Mouse (Mus musculus) CH12.LX (cell line): ENCODE measurements at regions not wholly inside any gene's neighbourhood (a gene's known extent, or its start where the extent isn't known, plus 50 kb on each side); places are given as distances from the start of the nearest gene placed in this dataset.

ENCODE experiments used
- DNase-seq: peaks from one replicate; pipeline ENCODE4 v3.0.0-alpha.2; 2013; ENCODE audit errors: extremely low read depth
- H3K27ac ChIP-seq: 2 replicates; pipeline ENCODE4 v1.5.1; 2012; ENCODE audit warnings: low read depth, mild to moderate bottlenecking, control low read depth, moderate library complexity; ENCODE audit not compliant: insufficient read depth
- H3K27me3 ChIP-seq: replicated peaks from 2 replicates; pipeline ENCODE3; 2012; ENCODE audit warnings: inconsistent platforms
- H3K36me3 ChIP-seq, 2 experiments: replicated peaks in 1 of 2; 2 replicates each; pipeline versions ENCODE3 to v1.6.1; 2012; ENCODE audit warnings: inconsistent platforms in 1 of 2, low read length in 1 of 2, mild to moderate bottlenecking in 1 of 2, mixed read lengths in 1 of 2, moderate library complexity in 1 of 2; ENCODE audit not compliant: control insufficient read depth in 1 of 2, insufficient read depth in 1 of 2
- H3K4me1 ChIP-seq, 2 experiments: 2 replicates each; pipeline ENCODE4 v1.6.1; 2012; ENCODE audit warnings: inconsistent platforms in 1 of 2, moderate library complexity in 1 of 2; ENCODE audit not compliant: insufficient read depth in 2 of 2, control insufficient read depth in 1 of 2
- H3K4me2 ChIP-seq: 2 replicates; pipeline ENCODE4 v1.6.1; 2012; ENCODE audit warnings: low read depth, mild to moderate bottlenecking, control low read depth; ENCODE audit not compliant: poor library complexity, insufficient read depth, severe bottlenecking
- H3K4me3 ChIP-seq, 3 experiments: fragments of 150-350 bp in 1 of 3; sonication (generic) in 1 of 3; replicated peaks in 1 of 3; 2 replicates each; pipeline versions ENCODE3 to v1.5.1; 2011 to 2012; ENCODE audit warnings: low read depth in 2 of 3, low read length in 2 of 3, mild to moderate bottlenecking in 2 of 3, moderate library complexity in 2 of 3, control low read depth in 1 of 3, improper control_type of control experiment in 1 of 3, inconsistent platforms in 1 of 3, mixed read lengths in 1 of 3; ENCODE audit not compliant: poor library complexity in 1 of 3
- H3K79me2 ChIP-seq: replicated peaks from 2 replicates; pipeline ENCODE4 v1.6.1; 2012; ENCODE audit warnings: mild to moderate bottlenecking, moderate library complexity; ENCODE audit not compliant: control insufficient read depth, poor library complexity, insufficient read depth, severe bottlenecking; ENCODE audit errors: extremely low read depth
- H3K9ac ChIP-seq: 2 replicates; pipeline ENCODE4 v1.6.1; 2012; ENCODE audit warnings: low read depth, mild to moderate bottlenecking, control low read depth, moderate library complexity; ENCODE audit not compliant: insufficient read depth
- H3K9me3 ChIP-seq: replicated peaks from 2 replicates; pipeline ENCODE3; 2012; ENCODE audit warnings: low read length, inconsistent platforms, mixed read lengths
- BHLHE40 ChIP-seq: IDR thresholded peaks from 2 replicates; pipeline ENCODE4 v1.6.1; 2011; ENCODE audit warnings: mild to moderate bottlenecking, low read depth, low read length, improper control_type of control experiment
- CHD1 ChIP-seq: IDR thresholded peaks from 2 replicates; pipeline ENCODE4 v1.6.1; 2012; ENCODE audit warnings: low read depth, low read length, improper control_type of control experiment, inconsistent platforms
- CHD2 ChIP-seq: IDR thresholded peaks from 2 replicates; pipeline ENCODE4 v1.6.1; 2011; ENCODE audit warnings: low read length, improper control_type of control experiment
- E2F4 ChIP-seq: IDR thresholded peaks from 2 replicates; pipeline ENCODE4 v1.6.1; 2011; ENCODE audit warnings: low read depth, low read length, improper control_type of control experiment; ENCODE audit not compliant: insufficient replicate concordance
- ELF1 ChIP-seq: IDR thresholded peaks from 2 replicates; pipeline ENCODE4 v1.6.1; 2014; ENCODE audit warnings: low read depth, mild to moderate bottlenecking, inconsistent platforms, low read length, improper control_type of control experiment
- EP300 ChIP-seq: IDR thresholded peaks from 2 replicates; pipeline ENCODE4 v1.6.1; 2011; ENCODE audit warnings: low read length, improper control_type of control experiment
- ETS1 ChIP-seq: conservative IDR thresholded peaks from 2 replicates; pipeline ENCODE4 v1.6.1; 2012; ENCODE audit warnings: low read depth, mild to moderate bottlenecking, inconsistent platforms, low read length, improper control_type of control experiment, moderate library complexity
- GABPA ChIP-seq: IDR thresholded peaks from 2 replicates; pipeline ENCODE4 v1.6.1; 2012; ENCODE audit warnings: low read depth, low read length, improper control_type of control experiment, inconsistent platforms; ENCODE audit not compliant: insufficient replicate concordance
- IRF4 ChIP-seq: IDR thresholded peaks from 2 replicates; pipeline ENCODE4 v1.6.1; 2014; ENCODE audit warnings: low read depth, mild to moderate bottlenecking, inconsistent platforms, low read length, improper control_type of control experiment
- JUND ChIP-seq: conservative IDR thresholded peaks from 2 replicates; pipeline ENCODE4 v1.6.1; 2011; ENCODE audit warnings: low read depth, low read length, improper control_type of control experiment
- KAT2A ChIP-seq: IDR thresholded peaks from 2 replicates; pipeline ENCODE4 v1.6.1; 2012; ENCODE audit warnings: low read length, improper control_type of control experiment, inconsistent platforms; ENCODE audit not compliant: insufficient replicate concordance
- MAFK ChIP-seq: IDR thresholded peaks from 2 replicates; pipeline ENCODE4 v1.6.1; 2011; ENCODE audit warnings: low read length, improper control_type of control experiment; ENCODE audit not compliant: insufficient replicate concordance
- MAZ ChIP-seq: IDR thresholded peaks from 2 replicates; pipeline ENCODE4 v1.6.1; 2012; ENCODE audit warnings: low read depth, mild to moderate bottlenecking, inconsistent platforms, low read length, improper control_type of control experiment, moderate library complexity
- MEF2A ChIP-seq: IDR thresholded peaks from 2 replicates; pipeline ENCODE4 v1.6.1; 2014; ENCODE audit warnings: low read depth, mild to moderate bottlenecking, inconsistent platforms, low read length, improper control_type of control experiment, borderline replicate concordance
- MXI1 ChIP-seq: IDR thresholded peaks from 2 replicates; pipeline ENCODE4 v1.6.1; 2011; ENCODE audit warnings: mild to moderate bottlenecking, low read depth, low read length, improper control_type of control experiment
- NELFE ChIP-seq: IDR thresholded peaks from 2 replicates; pipeline ENCODE4 v1.6.1; 2011; ENCODE audit warnings: low read depth, low read length, improper control_type of control experiment
- PAX5 ChIP-seq: IDR thresholded peaks from 2 replicates; pipeline ENCODE4 v1.6.1; 2012; ENCODE audit warnings: low read length, inconsistent platforms, mixed read lengths
- RAD21 ChIP-seq: IDR thresholded peaks from 2 replicates; pipeline ENCODE4 v1.6.1; 2011; ENCODE audit warnings: low read depth, mild to moderate bottlenecking, low read length, improper control_type of control experiment, moderate library complexity
- SIN3A ChIP-seq: IDR thresholded peaks from 2 replicates; pipeline ENCODE4 v1.6.1; 2012; ENCODE audit warnings: low read length, improper control_type of control experiment, inconsistent platforms
- SMC3 ChIP-seq: IDR thresholded peaks from 2 replicates; pipeline ENCODE4 v1.6.1; 2011; ENCODE audit warnings: low read depth, low read length, improper control_type of control experiment
- TBP ChIP-seq: conservative IDR thresholded peaks from 2 replicates; pipeline ENCODE4 v1.6.1; 2011; ENCODE audit warnings: low read depth, low read length, improper control_type of control experiment
- TCF12 ChIP-seq: IDR thresholded peaks from 2 replicates; pipeline ENCODE4 v1.6.1; 2014; ENCODE audit warnings: low read depth, mild to moderate bottlenecking, inconsistent platforms, low read length, improper control_type of control experiment
- UBTF ChIP-seq: IDR thresholded peaks from 2 replicates; pipeline ENCODE4 v1.6.1; 2012; ENCODE audit warnings: low read depth, mild to moderate bottlenecking, inconsistent platforms, low read length, improper control_type of control experiment, moderate library complexity
- USF1 ChIP-seq: IDR thresholded peaks from 2 replicates; pipeline ENCODE4 v1.6.1; 2014; ENCODE audit warnings: low read depth, mild to moderate bottlenecking, inconsistent platforms, low read length, improper control_type of control experiment
- USF2 ChIP-seq: conservative IDR thresholded peaks from 2 replicates; pipeline ENCODE4 v1.6.1; 2011; ENCODE audit warnings: low read depth, low read length, improper control_type of control experiment
- ZC3H11A ChIP-seq: IDR thresholded peaks from 2 replicates; pipeline ENCODE4 v1.6.1; 2012; ENCODE audit warnings: low read depth, mild to moderate bottlenecking, inconsistent platforms, low read length, improper control_type of control experiment
- ZKSCAN1 ChIP-seq: IDR thresholded peaks from 2 replicates; pipeline ENCODE4 v1.6.1; 2012; ENCODE audit warnings: low read depth, inconsistent platforms, low read length, improper control_type of control experiment, borderline replicate concordance
- ZMIZ1 ChIP-seq: IDR thresholded peaks from 2 replicates; pipeline ENCODE4 v1.6.1; 2012; ENCODE audit warnings: low read depth, mild to moderate bottlenecking, inconsistent platforms, low read length, improper control_type of control experiment
- dilution Hi-C: fragments of 300-500 bp; cut with MboI; formaldehyde crosslinking; loops from 2 replicates; pipeline ENCODE4 v1.14.3; 2020; ENCODE audit warnings: low sequenced_read_pairs; ENCODE audit not compliant: extremely low pct_unique_long_range_greater_than_20kb, extremely low pct_ligation_motif_present
- in situ Hi-C: fragments of 300-500 bp; cut with MboI; formaldehyde crosslinking; loops from 3 replicates; pipeline ENCODE4 v1.14.3; 2019; ENCODE audit warnings: low sequenced_read_pairs, low pct_ligation_motif_present, low pct_unique_long_range_greater_than_20kb, mixed read lengths

GRCm38 (mm10) chr11:22438441-22439066 is 73.3 kb upstream of the Tmem17 start:
- no peak overlapping the region for H3K4me2 ChIP-seq
- H3K27ac ChIP-seq = no peak overlapping the region
- no peaks in the 10 kb centered on the region for H3K4me1 ChIP-seq
- no peak overlapping the region for H3K9ac ChIP-seq
- dilution Hi-C loops (no loop called here), in situ Hi-C loops (no loop called here)
- TF ChIP-seq GABPA (no peak), JUND (no peak), USF1 (no peak), KAT2A (no peak), SMC3 (no peak), IRF4 (no peak), CHD1 (no peak), SIN3A (no peak), ZC3H11A (no peak), ZKSCAN1 (no peak), NELFE (no peak), MEF2A (no peak), USF2 (no peak), MAFK (no peak), ELF1 (no peak), BHLHE40 (no peak), MXI1 (no peak), EP300 (no peak), UBTF (no peak), TCF12 (no peak)
- no peak overlapping the region for H3K4me3 ChIP-seq
- no peaks in the 10 kb centered on the region for H3K36me3 ChIP-seq
- no peaks in the 10 kb centered on the region for H3K9me3 ChIP-seq
- no peak for DNase-seq
- H3K27me3 ChIP-seq = no peaks in the 10 kb centered on the region
- no peaks in the 10 kb centered on the region for H3K79me2 ChIP-seq

- no peak overlapping the region for H3K27ac ChIP-seq
- no peaks in the 10 kb centered on the region for H3K4me1 ChIP-seq
- no peaks in the 10 kb centered on the region for H3K27me3 ChIP-seq
- no peaks in the 10 kb centered on the region for H3K79me2 ChIP-seq
- in situ Hi-C loops = no loop called here
- no peak for DNase-seq
- H3K9ac ChIP-seq = no peak overlapping the region
- dilution Hi-C loops = no loop called here
- H3K36me3 ChIP-seq = no peaks in the 10 kb centered on the region
- no peaks in the 10 kb centered on the region for H3K9me3 ChIP-seq
- H3K4me2 ChIP-seq = no peak overlapping the region
- no peak overlapping the region for H3K4me3 ChIP-seq
- TF ChIP-seq PAX5 = no peak
- TF ChIP-seq USF2 = no peak
- no peak for TF ChIP-seq ZKSCAN1
- no peak for TF ChIP-seq ZC3H11A
- no peak for TF ChIP-seq MAFK
- TF ChIP-seq MAZ = no peak
- no peak for TF ChIP-seq EP300
- no peak for TF ChIP-seq USF1
- no peak for TF ChIP-seq TBP
- no peak for TF ChIP-seq ZMIZ1
- no peak for TF ChIP-seq ETS1
- TF ChIP-seq E2F4 = no peak
- no peak for TF ChIP-seq RAD21
- TF ChIP-seq CHD2 = no peak
- TF ChIP-seq TCF12 = no peak
- TF ChIP-seq, all 38 proteins: peak for 0
Measured at GRCm38 (mm10) chr11:22440521-22440920, 71.4 kb upstream of the Tmem17 start.
